Mouse (Mus musculus) layer of hippocampus, adult 9-10 months (tissue): Measurements from ENCODE around the gene Hyal2.

ENCODE experiments used
- DNase-seq: peaks from one replicate; pipeline ENCODE4 v3.0.0; 2022; ENCODE audit warnings: low spot score

Gene Hyal2

GRCm38 (mm10) chr9:107590058-107590772, 22.5 kb downstream of the Hyal2 start:
- DNase-seq, result no peak

- DNase-seq, result no peak
Observed at GRCm38 (mm10) chr9:107590773-107591060, 23.0 kb downstream of the Hyal2 start.

GRCm38 (mm10) chr9:107593101-107593976, 25.6 kb downstream of the Hyal2 start:
- no peak for DNase-seq

GRCm38 (mm10) chr9:107594281-107595062, 26.7 kb downstream of the Hyal2 start:
- no peak for DNase-seq

- no peak for DNase-seq
Observed at GRCm38 (mm10) chr9:107596619-107597569, 29.1 kb downstream of the Hyal2 start.

- DNase-seq, result no peak
Observed at GRCm38 (mm10) chr9:107598385-107598784, 30.6 kb downstream of the Hyal2 start.

- no peak for DNase-seq
Observed at GRCm38 (mm10) chr9:107599433-107599832, 31.7 kb downstream of the Hyal2 start.

- DNase-seq, result no peak
Observed at GRCm38 (mm10) chr9:107599842-107600241, 32.1 kb downstream of the Hyal2 start.

GRCm38 (mm10) chr9:107600745-107601144, 33.0 kb downstream of the Hyal2 start:
- no peak for DNase-seq

GRCm38 (mm10) chr9:107601275-107601674, 33.5 kb downstream of the Hyal2 start:
- DNase-seq, result no peak

- DNase-seq, result peak; percentile 87
Observed at GRCm38 (mm10) chr9:107602068-107602648, 34.4 kb downstream of the Hyal2 start.

GRCm38 (mm10) chr9:107603251-107603650, 35.5 kb downstream of the Hyal2 start:
- no peak for DNase-seq

GRCm38 (mm10) chr9:107605041-107605661, 37.4 kb downstream of the Hyal2 start:
- DNase-seq, result no peak

GRCm38 (mm10) chr9:107606591-107606990, 38.8 kb downstream of the Hyal2 start:
- no peak for DNase-seq

- no peak for DNase-seq
Observed at GRCm38 (mm10) chr9:107607036-107607435, 39.3 kb downstream of the Hyal2 start.

- DNase-seq, result no peak
Observed at GRCm38 (mm10) chr9:107607653-107608245, 40.0 kb downstream of the Hyal2 start.

- DNase-seq, result no peak
Observed at GRCm38 (mm10) chr9:107608741-107609432, 41.1 kb downstream of the Hyal2 start, which contains the start of gene Sema3b. Gene Sema3b (minus strand): TSS chr9:107609229.

- no peak for DNase-seq
Observed at GRCm38 (mm10) chr9:107609433-107609830, 41.7 kb downstream of the Hyal2 start.

- no peak for DNase-seq
Observed at GRCm38 (mm10) chr9:107611456-107612190, 43.9 kb downstream of the Hyal2 start.
